Mouse (Mus musculus) thymus, adult 2 months (tissue): ENCODE results near the gene Gm42906.

ENCODE experiments used
- CTCF ChIP-seq: fragments of 200-500 bp; IDR thresholded peaks from 2 replicates; pipeline ENCODE4 v1.5.1; 2012; ENCODE audit warnings: mild to moderate bottlenecking, control low read depth, low read length, moderate library complexity, borderline replicate concordance; ENCODE audit not compliant: control insufficient read depth, poor library complexity, insufficient read depth; ENCODE audit errors: extremely low read depth
- POLR2A ChIP-seq: fragments of 200-500 bp; IDR thresholded peaks from 2 replicates; pipeline ENCODE4 v1.6.1; 2012; ENCODE audit warnings: mild to moderate bottlenecking, low read length, control low read depth, moderate library complexity; ENCODE audit not compliant: control insufficient read depth, poor library complexity, insufficient read depth; ENCODE audit errors: extremely low read depth

DNA sequence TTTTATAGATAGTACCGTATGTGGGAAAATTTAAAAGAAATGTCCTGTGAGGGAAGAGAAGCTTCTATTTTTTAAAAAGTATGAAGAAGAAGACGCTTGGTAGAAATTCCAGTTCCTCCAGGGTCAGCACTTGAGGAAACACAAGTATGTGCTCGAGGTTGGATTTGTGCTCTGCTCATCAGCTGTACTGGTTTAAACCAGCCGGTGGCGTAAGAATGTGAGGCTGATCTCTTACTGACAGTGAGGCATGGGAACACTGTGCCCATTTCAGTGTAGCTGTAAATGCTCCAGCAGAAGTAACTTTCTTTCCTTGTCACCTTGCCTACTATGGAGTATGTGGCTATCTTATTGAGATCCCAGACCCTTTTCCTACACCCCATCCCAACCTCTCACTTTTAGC lies 374.8 kb downstream of the Gm42906 start:
- TF ChIP-seq POLR2A (no peak), CTCF (no peak)
